Mouse (Mus musculus): ENCODE data around the gene Olfr524.
A peak's percentile ranks its signal among the peaks of the same experiment; 100 is the strongest.

Gene Olfr524

DNA sequence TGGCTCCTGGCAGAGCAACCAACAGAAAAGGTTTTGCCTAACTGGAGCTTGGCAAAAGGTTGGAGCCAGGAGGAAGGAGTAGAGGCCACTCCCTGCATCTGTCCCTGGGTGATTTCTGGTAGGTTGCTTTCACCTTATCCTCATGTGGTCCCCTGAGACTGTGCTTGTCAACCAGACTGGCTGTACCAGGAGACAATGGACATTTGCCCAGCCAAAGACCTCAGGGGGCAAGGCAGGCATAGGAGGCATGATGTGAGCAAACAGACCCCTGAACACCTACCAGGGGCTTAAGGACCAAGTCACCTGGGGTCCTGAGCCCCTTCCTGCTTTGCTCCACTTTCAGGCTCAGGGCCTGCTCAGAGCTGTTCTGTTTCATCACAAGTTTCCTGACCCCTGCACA is at the start of gene Olfr524:
Gene Olfr524, minus strand, starts transcription at position 101 of the 400 bp plus-strand sequence.
- no peak for DNase-seq (ENCODE audit: low spot score in 2 of 2)

DNA sequence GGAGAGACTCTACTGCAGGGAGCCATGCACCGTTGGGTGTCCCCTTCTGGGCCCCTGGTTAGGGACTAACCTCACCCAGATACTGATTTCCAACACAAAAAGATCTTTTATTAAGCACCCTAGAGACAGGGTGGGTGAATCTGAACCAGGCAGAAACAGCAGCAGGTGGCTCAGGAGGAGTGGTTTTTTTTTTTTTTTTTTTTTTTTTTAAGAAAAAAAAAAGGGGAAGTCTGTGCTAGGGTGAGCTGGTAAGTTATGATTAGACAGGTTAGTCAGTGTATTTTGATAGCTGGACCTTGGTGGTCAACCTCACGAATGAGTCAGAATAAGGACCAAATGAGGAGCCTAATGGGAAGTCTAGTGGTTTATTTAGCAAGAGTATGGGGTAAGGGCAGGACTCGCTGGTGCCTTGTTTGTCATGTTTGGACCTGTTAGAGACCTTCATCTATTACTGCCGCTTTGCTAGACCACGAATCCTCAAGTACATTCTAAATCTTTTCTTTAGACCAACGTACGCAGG is 48.1 kb upstream of the Olfr524 start:
- peak in 1 of 2 experiments; percentile 38 for DNase-seq (ENCODE audit: low spot score in 2 of 2)

DNA sequence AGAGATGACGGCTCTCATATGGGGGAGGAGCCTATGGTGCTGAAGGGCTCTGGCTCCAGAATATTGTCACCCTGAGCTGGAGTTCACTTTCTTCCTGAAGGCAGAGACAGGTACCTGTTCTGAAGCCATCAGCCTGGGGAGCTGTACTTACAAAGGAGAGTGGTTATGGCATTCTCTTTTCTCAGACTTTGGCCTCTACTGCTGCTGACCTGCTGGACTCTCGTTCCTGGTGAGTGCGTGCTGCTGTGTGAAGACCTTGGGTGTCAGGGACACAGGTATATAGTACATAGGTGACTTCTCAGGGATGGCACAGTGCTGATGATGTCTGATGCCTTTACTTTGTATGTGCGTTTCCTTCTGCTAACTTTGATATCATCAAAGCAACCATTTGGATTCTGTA is 41.5 kb upstream of the Olfr524 start, which contains the start of gene 5830411N06Rik:
Gene 5830411N06Rik, plus strand, starts transcription at position 69 of the 400 bp plus-strand sequence.
- DNase-seq (ENCODE audit: low spot score in 2 of 2), result peak in 1 of 2 experiments; percentile 49

DNA sequence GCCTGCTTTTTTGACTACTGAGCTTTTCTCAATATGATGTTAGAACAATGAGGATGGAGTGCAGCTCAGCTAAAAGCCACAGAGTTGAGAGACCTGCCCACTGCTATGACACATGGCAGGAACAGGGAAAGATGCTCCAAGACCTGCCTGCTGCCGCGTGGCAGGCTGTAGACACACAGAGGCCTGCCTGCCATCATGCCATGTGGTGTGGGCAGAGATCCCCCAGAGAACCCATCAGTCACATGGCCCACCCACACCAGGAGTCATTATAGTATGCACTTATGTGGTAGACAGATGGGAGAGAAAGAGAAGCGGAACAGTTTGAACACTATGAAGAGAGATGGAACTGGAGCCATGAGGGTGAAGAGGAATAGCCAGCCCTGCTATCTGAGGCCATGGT is 27.9 kb upstream of the Olfr524 start:
- DNase-seq (ENCODE audit: low spot score in 2 of 2), result no peak

GRCm38 (mm10) chr7:140231026-140231425 is 25.3 kb upstream of the Olfr524 start:
- DNase-seq (ENCODE audit: low spot score in 2 of 2), result peak; percentile 2 to 21

DNA sequence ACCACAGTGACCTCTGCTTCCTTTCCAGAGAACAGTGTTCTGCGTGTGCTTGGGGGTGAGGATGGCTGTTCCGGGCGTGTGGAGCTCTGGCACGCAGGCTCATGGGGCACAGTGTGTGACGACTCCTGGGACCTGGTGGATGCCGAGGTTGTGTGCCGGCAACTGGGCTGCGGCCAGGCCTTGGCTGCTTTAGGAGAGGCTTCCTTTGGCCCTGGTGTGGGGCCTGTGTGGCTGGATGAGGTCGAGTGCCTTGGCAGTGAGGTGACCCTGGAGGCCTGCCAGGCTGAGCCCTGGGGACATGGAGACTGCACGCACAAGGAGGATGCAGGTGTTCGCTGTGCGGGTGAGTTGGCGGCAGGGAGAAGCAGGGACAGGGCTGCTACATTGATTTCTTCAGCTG is 22.7 kb upstream of the Olfr524 start:
- DNase-seq (ENCODE audit: low spot score in 2 of 2), result peak; percentile 11 to 51

GRCm38 (mm10) chr7:140224209-140224608 is 18.4 kb upstream of the Olfr524 start:
- DNase-seq (ENCODE audit: low spot score in 2 of 2), result peak; percentile 11 to 60

GRCm38 (mm10) chr7:140220375-140220774 is 14.6 kb upstream of the Olfr524 start:
- peak in 1 of 2 experiments; percentile 52 for DNase-seq (ENCODE audit: low spot score in 2 of 2)

GRCm38 (mm10) chr7:140219268-140219667 is 13.5 kb upstream of the Olfr524 start:
- DNase-seq (ENCODE audit: low spot score in 2 of 2), result peak in 1 of 2 experiments; percentile 47

- peak; percentile 1 to 30 for DNase-seq (ENCODE audit: low spot score in 2 of 2)
Measured at GRCm38 (mm10) chr7:140217967-140218366, 12.2 kb upstream of the Olfr524 start, which contains the start of gene Cd163l1. Gene Cd163l1 (plus strand): TSS chr7:140218267.

- DNase-seq (ENCODE audit: low spot score in 2 of 2), result peak in 1 of 2 experiments; percentile 24
Measured at GRCm38 (mm10) chr7:140213841-140214240, 8.1 kb upstream of the Olfr524 start.

DNA sequence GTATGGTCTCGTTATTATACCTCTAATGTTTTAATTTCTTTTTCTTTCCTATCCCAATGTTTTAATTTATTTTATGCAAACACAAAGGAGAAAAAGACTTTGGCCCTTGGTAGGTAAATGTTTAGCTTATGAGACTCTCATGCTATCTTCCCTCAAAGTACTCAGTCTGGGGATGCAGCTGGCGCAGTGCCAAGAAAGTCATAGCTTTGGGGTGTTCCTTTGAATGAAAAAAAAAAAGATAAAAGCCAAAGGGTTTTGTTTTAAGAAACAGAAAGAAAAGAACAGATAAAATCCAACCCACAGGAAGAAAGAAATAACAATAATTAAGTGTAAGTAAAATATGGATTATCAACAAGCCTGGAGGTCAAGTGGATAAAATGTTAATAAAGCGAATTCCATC is 2.9 kb upstream of the Olfr524 start:
- peak in 1 of 2 experiments; percentile 41 for DNase-seq (ENCODE audit: low spot score in 2 of 2)

DNA sequence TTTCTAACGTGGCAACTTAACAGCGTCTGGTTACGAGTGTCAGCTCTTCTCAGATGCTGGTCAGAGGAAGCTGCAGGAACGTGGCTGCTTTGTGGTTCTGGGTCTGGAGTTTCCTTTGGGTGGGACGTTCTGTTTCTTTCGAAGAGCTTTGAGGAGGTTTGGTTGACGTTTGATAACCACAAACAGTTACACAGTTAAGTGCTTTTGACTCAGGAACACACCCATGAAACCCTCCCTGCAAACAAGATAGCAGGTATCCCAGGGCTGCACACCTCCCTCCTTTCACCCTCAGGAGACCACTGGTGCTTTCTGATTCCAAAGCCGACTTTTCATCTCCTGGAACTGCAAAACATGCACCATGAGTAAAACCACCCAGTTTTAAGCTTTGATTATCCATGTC is 2.4 kb upstream of the Olfr524 start:
- no peak for DNase-seq (ENCODE audit: low spot score in 2 of 2)

- no peak for DNase-seq (ENCODE audit: low spot score in 2 of 2)
Measured at GRCm38 (mm10) chr7:140206904-140207303, 1.1 kb upstream of the Olfr524 start.

- no peak for DNase-seq (ENCODE audit: low spot score in 2 of 2)
Measured at GRCm38 (mm10) chr7:140201090-140201489, 4.7 kb downstream of the Olfr524 start.

- no peak for DNase-seq (ENCODE audit: low spot score in 2 of 2)
Measured at GRCm38 (mm10) chr7:140196002-140196401, 9.8 kb downstream of the Olfr524 start.

DNA sequence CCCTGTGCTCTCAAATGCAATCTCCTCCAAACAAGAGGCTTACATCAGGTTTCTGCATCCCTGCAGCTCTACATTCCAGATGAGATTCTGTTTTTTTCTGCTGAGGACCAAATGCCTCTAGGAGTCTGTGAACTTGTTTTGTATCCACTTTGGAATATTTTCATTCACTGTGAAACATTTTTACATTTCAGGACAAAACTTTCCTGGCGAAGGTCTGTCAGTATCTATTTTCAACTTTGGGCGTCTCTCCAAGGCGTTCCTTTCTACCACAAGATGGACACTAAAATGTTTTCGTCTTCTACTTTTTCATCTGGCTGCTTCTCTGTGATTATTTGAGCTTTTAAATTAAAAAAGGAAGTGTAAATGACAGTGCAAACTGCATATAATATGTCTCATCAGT is 11.7 kb downstream of the Olfr524 start:
- no peak for DNase-seq (ENCODE audit: low spot score in 2 of 2)

DNA sequence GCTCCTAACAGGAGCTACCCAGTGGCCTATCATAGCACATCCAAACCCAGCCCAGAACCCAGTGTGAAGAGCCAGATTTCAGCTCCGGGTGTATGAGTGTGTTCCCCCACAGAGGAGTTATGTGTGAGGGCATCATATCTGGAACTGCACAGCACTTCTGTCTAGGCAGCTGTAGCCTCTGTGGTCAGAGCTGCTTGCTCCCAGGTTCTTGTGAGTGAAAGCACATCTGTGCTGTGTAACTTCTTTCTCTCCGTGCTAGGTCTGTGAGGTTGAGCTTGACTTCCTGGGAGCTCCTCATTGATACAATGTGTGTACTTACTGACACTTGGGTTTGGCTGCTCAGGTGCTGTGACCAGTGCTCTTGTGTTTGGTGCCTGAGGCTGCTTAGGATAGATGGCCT is 12.9 kb downstream of the Olfr524 start:
- DNase-seq (ENCODE audit: low spot score in 2 of 2), result no peak

DNA sequence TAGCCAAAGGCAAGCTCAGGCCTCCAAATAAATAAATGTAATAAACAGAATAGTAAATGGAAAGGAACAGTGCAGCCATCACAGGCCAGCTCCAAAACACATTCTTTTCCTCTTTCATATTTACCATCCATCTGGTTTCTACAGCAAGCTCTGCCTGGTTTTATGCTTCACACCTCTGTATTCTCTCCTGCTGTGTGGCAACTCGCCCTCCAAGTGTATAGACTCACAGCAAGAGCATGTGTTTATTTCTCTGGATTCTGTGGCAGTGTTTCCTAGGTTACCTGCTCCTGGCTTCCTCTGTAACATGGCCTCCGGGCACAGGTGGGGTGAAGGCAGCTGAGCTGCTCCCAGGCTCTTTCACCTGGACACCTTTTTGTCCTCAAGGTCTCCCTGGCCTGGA is 13.3 kb downstream of the Olfr524 start:
- DNase-seq (ENCODE audit: low spot score in 2 of 2), result no peak

- no peak for DNase-seq (ENCODE audit: low spot score in 2 of 2)
Measured at GRCm38 (mm10) chr7:140190435-140190834, 15.3 kb downstream of the Olfr524 start.

GRCm38 (mm10) chr7:140188391-140189328 is 17.1 kb downstream of the Olfr524 start:
- no peak for DNase-seq (ENCODE audit: low spot score in 2 of 2)

DNA sequence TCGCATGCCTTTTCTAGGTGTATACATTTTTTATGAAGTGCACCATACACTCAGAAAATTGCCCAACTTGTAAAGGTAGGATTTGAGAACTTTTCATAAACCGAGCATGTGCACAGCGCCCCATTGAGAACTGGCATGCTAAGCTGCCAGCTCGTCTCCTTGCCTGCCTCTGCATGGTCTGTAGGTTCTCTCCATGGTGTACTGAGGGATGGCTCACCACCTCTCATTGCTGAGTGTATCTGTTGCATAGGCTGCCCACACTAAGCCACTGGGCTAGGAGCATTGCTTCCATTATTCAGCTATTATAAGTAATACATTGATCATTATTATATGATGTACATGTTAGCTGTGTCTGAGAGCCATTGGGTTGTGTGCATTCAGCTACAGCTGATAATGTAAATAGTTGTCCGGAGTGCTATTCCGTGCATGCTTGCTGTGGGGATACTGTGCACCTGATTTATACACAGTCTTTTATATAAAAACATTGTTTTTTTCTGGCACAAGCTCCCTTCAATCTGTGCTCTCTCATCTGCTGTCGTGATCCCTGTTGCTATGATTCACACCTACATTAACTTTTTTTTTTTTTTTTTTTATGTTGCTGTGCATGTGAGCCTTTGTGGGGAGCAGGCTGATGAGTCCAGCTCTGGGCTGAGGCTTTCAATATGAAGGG is 17.9 kb downstream of the Olfr524 start:
- no peak for DNase-seq (ENCODE audit: low spot score in 2 of 2)
